Mouse (Mus musculus) cerebellum, adult 2 months (tissue): ENCODE data around the gene Spata3.
"Not testable (repeated sequence)": the region's sequence is repeated elsewhere in the genome, so short reads cannot be mapped to it uniquely, and the experiment has no call there.

Experiments
- CTCF ChIP-seq: fragments of 200-500 bp; IDR thresholded peaks from 2 replicates; pipeline ENCODE4 v1.5.1; 2011; ENCODE audit warnings: low read depth, mild to moderate bottlenecking, control low read depth, low read length, moderate library complexity, borderline replicate concordance; ENCODE audit not compliant: insufficient read depth
- POLR2A ChIP-seq: fragments of 200-500 bp; IDR thresholded peaks from 2 replicates; pipeline ENCODE4 v1.6.1; 2011; ENCODE audit warnings: low read length, control low read depth, borderline replicate concordance; ENCODE audit not compliant: insufficient read depth

- TF ChIP-seq CTCF, POLR2A: not testable (repeated sequence)
Measured at GRCm38 (mm10) chr1:85988882-85989281, 27.7 kb upstream of the Spata3 start.
